Mouse (Mus musculus): Measurements from ENCODE around the gene Ick. TPM values are rescaled to one million over a fixed set of nuclear protein-coding genes. Genes with fewer than 3 reads are reported as not detected.

Gene Ick
- polyA plus RNA-seq, 1 experiment from 2014 or later = 40.6 TPM

DNA sequence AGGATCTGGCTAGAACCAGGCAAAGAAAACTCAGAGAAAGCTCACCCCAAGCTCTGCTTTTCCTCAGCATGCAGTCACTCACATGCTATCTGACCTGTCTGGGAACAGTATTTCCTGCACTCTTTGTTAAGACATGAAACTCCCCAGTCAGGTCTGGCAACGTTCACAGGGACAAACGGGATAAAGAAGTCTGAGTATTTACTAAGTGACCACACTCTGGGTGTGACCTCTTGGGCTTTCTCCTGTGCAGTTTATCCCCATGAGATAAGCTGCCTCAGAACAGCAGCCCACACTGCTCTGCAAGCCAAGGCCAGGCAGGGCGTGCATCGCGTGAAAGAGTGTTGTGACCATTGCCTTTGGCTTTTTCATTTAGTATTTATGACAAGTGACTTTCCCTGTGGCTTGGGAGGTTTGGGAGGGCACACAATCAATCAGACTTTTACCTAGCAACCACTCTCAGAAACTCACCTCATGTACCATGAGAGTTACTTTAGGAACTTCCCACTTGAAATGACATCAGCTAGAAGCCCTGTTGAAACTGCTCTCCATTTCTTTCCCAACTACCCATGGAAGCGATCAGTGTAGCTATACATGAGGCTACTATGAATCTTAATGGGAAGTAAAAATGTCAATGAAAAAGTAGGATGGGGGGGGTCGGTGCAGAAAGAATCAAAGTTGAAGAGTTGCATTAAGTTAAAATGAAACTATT is 103.5 kb downstream of the Ick start:
- H3K36me3 ChIP-seq (replicated peaks) = peaks cover 32% of the 10 kb centered on the region
- peaks cover 13% of the 10 kb centered on the region for H3K4me1 ChIP-seq
- no peaks in the 10 kb centered on the region for H3K9me3 ChIP-seq
- no peak for DNase-seq (ENCODE audit: low spot score)
- H3K27ac ChIP-seq (replicated peaks) = no peak overlapping the region
- H3K27me3 ChIP-seq (replicated peaks; ENCODE audit: low read depth, poor library complexity, severe bottlenecking) = no peaks in the 10 kb centered on the region
- WGBS = 84% methylated on average over 7 of the region's 7 CpGs
- H3K4me3 ChIP-seq = no peak overlapping the region

DNA sequence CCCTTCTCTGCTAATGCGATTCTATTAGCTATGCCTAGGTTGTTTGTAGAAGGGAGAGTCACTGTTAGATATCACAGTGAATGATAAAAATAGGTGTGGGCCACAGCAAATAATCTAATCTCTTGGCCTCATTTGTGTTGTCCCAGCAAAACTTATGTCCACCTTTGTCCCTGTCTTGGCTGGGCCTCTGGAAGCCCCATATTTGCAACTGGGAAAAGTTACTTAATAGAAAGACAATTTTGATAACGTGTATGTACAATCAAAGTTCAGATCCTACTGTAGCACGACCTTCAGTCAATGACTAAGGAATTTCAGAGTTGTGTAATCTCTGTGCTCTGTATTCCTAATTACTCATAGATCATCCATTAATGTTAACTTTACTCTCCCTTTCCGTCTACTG is 108.1 kb downstream of the Ick start:
- Histone ChIP-seq H3K4me3 (no peak overlapping the region), H3K4me1 (no peaks in the 10 kb centered on the region), H3K36me3 (replicated peaks) (no peaks in the 10 kb centered on the region), H3K27ac (replicated peaks) (no peak overlapping the region), H3K27me3 (replicated peaks; ENCODE audit: low read depth, poor library complexity, severe bottlenecking) (no peaks in the 10 kb centered on the region), H3K9me3 (no peaks in the 10 kb centered on the region)
- 86% methylated on average over 4 of the region's 4 CpGs for WGBS
- no peak for DNase-seq (ENCODE audit: low spot score)

Other genes starting within 250 kb of the Ick start
- 90.4 and 96.1 TPM in 2 replicates for gene Elovl5, start 191.8 kb upstream of the Ick start, polyA plus RNA-seq (2016; fragmentation: Nextera tagmentation; extraction: Ambion mirVana)
- 0.09 TPM in 1 of 2 replicates, not detected in the other for gene Gcm1, start 57.3 kb upstream of the Ick start, polyA plus RNA-seq (2016; fragmentation: Nextera tagmentation; extraction: Ambion mirVana)
- gene Fbxo9, start 127 bp upstream of the Ick start, polyA plus RNA-seq (2016; fragmentation: Nextera tagmentation; extraction: Ambion mirVana) = 22.9 and 24.7 TPM in 2 replicates
- 102 and 107 TPM in 2 replicates for gene Gsta4, start 73.6 kb downstream of the Ick start, polyA plus RNA-seq (2016; fragmentation: Nextera tagmentation; extraction: Ambion mirVana)
- gene Gsta1, start 121.5 kb downstream of the Ick start, polyA plus RNA-seq (2016; fragmentation: Nextera tagmentation; extraction: Ambion mirVana) = not detected in 2 replicates
- not detected in 2 replicates for gene Gm3776, start 147.9 kb downstream of the Ick start, polyA plus RNA-seq (2016; fragmentation: Nextera tagmentation; extraction: Ambion mirVana)
- not detected in 2 replicates for gene Gm10639, start 180.7 kb downstream of the Ick start, polyA plus RNA-seq (2016; fragmentation: Nextera tagmentation; extraction: Ambion mirVana)
- gene Omt2a, start 205.6 kb downstream of the Ick start, polyA plus RNA-seq (2016; fragmentation: Nextera tagmentation; extraction: Ambion mirVana) = not detected in 2 replicates
- gene Omt2b, start 218.4 kb downstream of the Ick start, polyA plus RNA-seq (2016; fragmentation: Nextera tagmentation; extraction: Ambion mirVana) = not detected in 2 replicates
- gene Gsta2, start 246.6 kb downstream of the Ick start, polyA plus RNA-seq (2016; fragmentation: Nextera tagmentation; extraction: Ambion mirVana) = not detected in 2 replicates

All from embryonic facial prominence, embryonic 10.5 days (tissue).